In the genomic region with DNA sequence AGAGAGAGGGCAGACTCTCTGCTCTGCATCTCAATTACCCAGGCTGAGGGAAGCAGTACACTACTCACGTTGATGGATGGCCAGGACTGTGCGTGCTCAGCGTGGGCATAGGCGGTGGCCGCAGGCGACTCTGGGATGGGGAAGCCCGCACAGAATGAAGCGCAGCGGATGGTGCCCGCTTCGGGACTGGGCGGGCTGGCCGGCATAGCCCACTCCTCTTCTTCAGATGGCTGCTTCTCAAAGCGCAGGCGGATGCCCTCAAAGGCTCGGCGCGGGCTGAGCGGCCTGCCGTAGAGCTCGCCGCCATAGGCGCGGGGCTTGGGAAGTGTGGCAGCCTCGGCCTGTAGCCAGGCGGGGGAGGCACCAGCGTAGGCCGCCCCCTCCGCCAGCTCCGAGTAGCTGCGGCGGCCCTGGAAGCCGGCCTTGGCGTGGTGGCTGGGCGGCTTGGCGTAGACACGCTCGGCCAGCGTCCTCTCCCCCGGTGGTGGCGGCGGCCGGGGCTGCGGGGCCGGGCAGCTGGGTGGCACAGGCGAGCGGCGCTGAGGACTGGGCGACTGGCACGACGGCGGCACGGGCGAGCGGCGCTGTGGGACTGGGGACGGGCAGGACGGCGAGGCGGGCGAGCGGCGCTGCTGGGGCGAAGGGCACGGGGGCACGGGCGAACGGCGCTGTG, we compare ENCODE assay signal across 9 mouse cellular contexts. TPM values are rescaled to one million over a fixed set of nuclear protein-coding genes. Genes with fewer than 3 reads are reported as not detected.
DNase-seq lines count a peak whose midpoint lies in the region; ATAC-seq lines count a peak whose summit lies in the region.
"Had no signal": no experiment of that assay in that cellular context is flagged by ENCODE, and none has a peak within 500 bp of the region (broad histone marks: within the 10 kb centered on the region; RNA-seq: fewer than 3 reads in every experiment).

No protein-coding gene starts in this region.

- intact Hi-C loops in heart, postnatal 25 days (cut with DNase I): no loop called here

- peaks cover 51% of the 10 kb centered on the region for H3K4me1 ChIP-seq in heart, embryonic 10.5 days
- H3K4me1 ChIP-seq in embryonic facial prominence, embryonic 13.5 days: peaks cover 21% of the 10 kb centered on the region
- peaks cover 10% of the 10 kb centered on the region; the same call in 1 of the 2 replicates for H3K4me1 ChIP-seq in intestine, embryonic 15.5 days (replicated peaks)
- peaks cover 21% of the 10 kb centered on the region for H3K4me1 ChIP-seq in midbrain, embryonic 12.5 days

- peaks cover 36% of the 10 kb centered on the region for H3K36me3 ChIP-seq in heart, embryonic 10.5 days
- peaks cover 69% of the 10 kb centered on the region for H3K36me3 ChIP-seq in embryonic facial prominence, embryonic 13.5 days
- 0 out of 2 replicates have a peak, but pooled peaks cover 5% of the 10 kb centered on the region for H3K36me3 ChIP-seq in intestine, embryonic 15.5 days
- no peaks in the 10 kb centered on the region; the same call in 1 of the 2 replicates for H3K36me3 ChIP-seq in midbrain, embryonic 12.5 days
- H3K36me3 ChIP-seq: G1E had no signal

- peaks cover 87% of the 10 kb centered on the region for H3K27me3 ChIP-seq in heart, embryonic 10.5 days (ENCODE audit: insufficient read depth, poor library complexity, severe bottlenecking)
- peaks cover 57% of the 10 kb centered on the region for H3K27me3 ChIP-seq in embryonic facial prominence, embryonic 13.5 days
- peaks cover 38% of the 10 kb centered on the region for H3K27me3 ChIP-seq in intestine, embryonic 15.5 days (replicated peaks)
- peaks cover 64% of the 10 kb centered on the region for H3K27me3 ChIP-seq in midbrain, embryonic 12.5 days

- 6% methylated on average over 68 of the region's 69 CpGs for whole genome bisulfite sequencing in heart, embryonic 10.5 days
- 11% methylated on average over 67 of the region's 69 CpGs for WGBS in embryonic facial prominence, embryonic 13.5 days
- 24% methylated on average over 67 of the region's 69 CpGs for WGBS in intestine, embryonic 15.5 days
- WGBS in midbrain, embryonic 12.5 days: 6% methylated on average over 66 of the region's 69 CpGs

- no peaks in the 10 kb centered on the region for H3K9me3 ChIP-seq in heart, embryonic 10.5 days
- H3K9me3 ChIP-seq in embryonic facial prominence, embryonic 13.5 days: no peaks in the 10 kb centered on the region
- no peaks in the 10 kb centered on the region for H3K9me3 ChIP-seq in intestine, embryonic 15.5 days
- no peaks in the 10 kb centered on the region for H3K9me3 ChIP-seq in midbrain, embryonic 12.5 days
- H3K9me3 ChIP-seq: G1E had no signal

- H3K4me3 ChIP-seq in heart, embryonic 10.5 days: peak overlapping the region; percentile 68
- H3K4me3 ChIP-seq in embryonic facial prominence, embryonic 13.5 days: peak overlapping the region; percentile 40
- peak overlapping the region; percentile 25 for H3K4me3 ChIP-seq in intestine, embryonic 15.5 days (replicated peaks)
- peak overlapping the region; percentile 42 for H3K4me3 ChIP-seq in midbrain, embryonic 12.5 days

- H3K27ac ChIP-seq in heart, embryonic 10.5 days: peak overlapping the region; percentile 80
- H3K27ac ChIP-seq in embryonic facial prominence, embryonic 13.5 days: no peak overlapping the region
- no peak overlapping the region for H3K27ac ChIP-seq in intestine, embryonic 15.5 days
- H3K27ac ChIP-seq in midbrain, embryonic 12.5 days (replicated peaks): peak overlapping the region; percentile 50; the same call in 1 of the 2 replicates

- DNase-seq in heart, embryonic 10.5 days (ENCODE audit: low spot score): no peak
- no peak for DNase-seq in heart, postnatal 25 days (ENCODE audit: low spot score)
- DNase-seq in adrenal gland, postnatal 10 days: peak; percentile 69
- DNase-seq in testis, postnatal 14 days (ENCODE audit: low spot score): peak; percentile 29

- H3K9ac ChIP-seq in embryonic facial prominence, embryonic 13.5 days: peak overlapping the region; percentile 68
- H3K9ac ChIP-seq in intestine, embryonic 15.5 days: peak overlapping the region; percentile 1; the same call in 1 of the 2 replicates
- H3K9ac ChIP-seq in midbrain, embryonic 12.5 days (replicated peaks): peak overlapping the region; percentile 54

- H3K4me2 ChIP-seq in embryonic facial prominence, embryonic 13.5 days: peak overlapping the region; percentile 69
- peak overlapping the region; percentile 59 for H3K4me2 ChIP-seq in intestine, embryonic 15.5 days (replicated peaks)
- peak overlapping the region; percentile 92 for H3K4me2 ChIP-seq in midbrain, embryonic 12.5 days (replicated peaks)

- ATAC-seq in embryonic facial prominence, embryonic 13.5 days (ENCODE audit: insufficient number of reproducible peaks, insufficient read depth, low FRiP score, low TSS enrichment, low read depth): no peak
- 0 out of 2 replicates have a peak, but pooled peaks have one; percentile 24 for ATAC-seq in intestine, embryonic 15.5 days
- ATAC-seq in midbrain, embryonic 12.5 days (ENCODE audit: low FRiP score, low read depth): peak; percentile 64
- no peak for ATAC-seq in megakaryocyte progenitor cell, adult 5-6 weeks (replicated peaks; ENCODE audit: poor library complexity)

RNA-seq across cellular contexts. Expression of gene Tbkbp1, which starts 12.6 kb away (rescaled TPM):
- polyA plus RNA-seq in heart, embryonic 10.5 days (2016; fragmentation: Nextera tagmentation; extraction: Ambion mirVana): 7.6 and 8.4 TPM in 2 replicates
- 10 to 100 TPM; 13.3 to 16.7 TPM for total RNA-seq in heart, postnatal 25 days (2021)
- total RNA-seq in adrenal gland, postnatal 10 days (2021): 10 to 100 TPM; 20.9 to 25.4 TPM
- polyA plus RNA-seq in embryonic facial prominence, embryonic 13.5 days (2015; fragmentation: Nextera tagmentation; extraction: Ambion mirVana): 7.8 and 8.5 TPM in 2 replicates
- polyA plus RNA-seq in intestine, embryonic 15.5 days (2015; fragmentation: Nextera tagmentation; extraction: Ambion mirVana): 3.8 and 4.2 TPM in 2 replicates
- 6.7 and 8.9 TPM in 2 replicates for polyA plus RNA-seq in midbrain, embryonic 12.5 days (2016; fragmentation: Nextera tagmentation; extraction: Ambion mirVana)
- 3.6 and 4.1 TPM in 2 replicates for total RNA-seq in megakaryocyte progenitor cell, adult 5-6 weeks (2015)
- 2.5 and 5.8 TPM in 2 replicates for total RNA-seq in megakaryocyte progenitor cell, adult 5-6 weeks (2017)

RNA-seq across cellular contexts. Expression of gene Tbx21, which starts 23.6 kb away (rescaled TPM):
- polyA plus RNA-seq in heart, embryonic 10.5 days (2016; fragmentation: Nextera tagmentation; extraction: Ambion mirVana): 0.21 TPM in 1 of 2 replicates, not detected in the other
- not detected for total RNA-seq in heart, postnatal 25 days (2021)
- under 1 TPM; 0.21 to 0.64 TPM for total RNA-seq in adrenal gland, postnatal 10 days (2021)
- 0.08 and 0.10 TPM in 2 replicates for polyA plus RNA-seq in embryonic facial prominence, embryonic 13.5 days (2015; fragmentation: Nextera tagmentation; extraction: Ambion mirVana)
- polyA plus RNA-seq in intestine, embryonic 15.5 days (2015; fragmentation: Nextera tagmentation; extraction: Ambion mirVana): 0.24 and 0.25 TPM in 2 replicates
- polyA plus RNA-seq in midbrain, embryonic 12.5 days (2016; fragmentation: Nextera tagmentation; extraction: Ambion mirVana): 0.23 and 0.24 TPM in 2 replicates
- total RNA-seq in megakaryocyte progenitor cell, adult 5-6 weeks (2015): not detected in 2 replicates
- not detected in 2 replicates for total RNA-seq in megakaryocyte progenitor cell, adult 5-6 weeks (2017)
- total RNA-seq: G1E had no signal
- polyA plus RNA-seq: G1E had no signal

RNA-seq across cellular contexts. Expression of gene Kpnb1, which starts 49.0 kb away (rescaled TPM):
- polyA plus RNA-seq in heart, embryonic 10.5 days (2016; fragmentation: Nextera tagmentation; extraction: Ambion mirVana): 50.6 and 72.2 TPM in 2 replicates
- 10 to 100 TPM; 80.0 to 81.2 TPM for total RNA-seq in heart, postnatal 25 days (2021)
- 100 to 1,000 TPM; 109 to 115 TPM for total RNA-seq in adrenal gland, postnatal 10 days (2021)
- polyA plus RNA-seq in embryonic facial prominence, embryonic 13.5 days (2015; fragmentation: Nextera tagmentation; extraction: Ambion mirVana): 59.7 and 62.6 TPM in 2 replicates
- 49.2 and 49.4 TPM in 2 replicates for polyA plus RNA-seq in intestine, embryonic 15.5 days (2015; fragmentation: Nextera tagmentation; extraction: Ambion mirVana)
- polyA plus RNA-seq in midbrain, embryonic 12.5 days (2016; fragmentation: Nextera tagmentation; extraction: Ambion mirVana): 68.2 and 68.6 TPM in 2 replicates
- 156 and 175 TPM in 2 replicates for total RNA-seq in megakaryocyte progenitor cell, adult 5-6 weeks (2015)
- 312 and 387 TPM in 2 replicates for total RNA-seq in megakaryocyte progenitor cell, adult 5-6 weeks (2017)

Comparison
In these comparisons a context has a peak if more than half of its experiments do, and no peak if none do; other contexts are left out.
1. DNase-seq: peak in adrenal gland, postnatal 10 days (single experiment) and testis, postnatal 14 days (single experiment); none in heart, embryonic 10.5 days (single experiment) and heart, postnatal 25 days (single experiment).
2. H3K27ac ChIP-seq: peak in heart, embryonic 10.5 days (single experiment) and midbrain, embryonic 12.5 days (single experiment); none in embryonic facial prominence, embryonic 13.5 days (single experiment) and intestine, embryonic 15.5 days (single experiment).
3. ATAC-seq: peak in intestine, embryonic 15.5 days (single experiment) and midbrain, embryonic 12.5 days (single experiment); none in embryonic facial prominence, embryonic 13.5 days (single experiment) and megakaryocyte progenitor cell, adult 5-6 weeks (single experiment).
4. H3K9ac ChIP-seq: peak in every context shown above with its lines; median percentile 68 in embryonic facial prominence, embryonic 13.5 days; 54 in midbrain, embryonic 12.5 days; 1 in intestine, embryonic 15.5 days.
5. Peak in every context shown above with its lines, with median percentiles within 50 percentile points of each other: H3K4me3 ChIP-seq and H3K4me2 ChIP-seq.